Mouse (Mus musculus) spleen, embryonic (tissue): ENCODE data around the gene Ifi35.
"Not testable (repeated sequence)": the region's sequence is repeated elsewhere in the genome, so short reads cannot be mapped to it uniquely, and the experiment has no call there.

Source experiments
- CTCF ChIA-PET: fragments of 350-600 bp; sonication (Branson Sonifier 250); formaldehyde crosslinking; loops from one replicate; lab custom pipeline; 2022; lab: Charles Lee

Gene Ifi35

GRCm38 (mm10) chr11:101467477-101468262 lies 19.5 kb downstream of the Ifi35 start:
- CTCF ChIA-PET = no interaction called here

DNA sequence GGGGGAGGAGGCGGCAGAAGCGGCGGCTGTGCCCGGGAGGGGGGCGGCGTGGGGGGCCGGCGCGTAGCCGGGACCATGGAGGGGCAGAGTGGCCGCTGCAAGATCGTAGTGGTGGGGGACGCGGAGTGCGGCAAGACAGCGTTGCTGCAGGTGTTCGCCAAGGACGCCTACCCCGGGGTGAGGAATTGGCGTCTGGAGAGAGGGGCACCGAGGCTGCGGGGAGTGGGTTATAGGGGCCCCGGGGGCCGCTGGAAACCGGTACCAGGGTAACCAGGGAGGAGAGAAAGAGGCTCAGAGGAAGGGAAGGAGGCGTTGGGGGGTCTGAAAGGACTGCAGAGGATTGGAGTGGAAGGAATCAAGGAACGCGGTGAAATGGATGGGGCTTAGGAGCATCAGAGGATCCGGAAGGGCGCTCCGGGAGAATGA lies 20.1 kb downstream of the Ifi35 start:
- CTCF ChIA-PET = no interaction called here

GRCm38 (mm10) chr11:101468731-101469130 lies 20.5 kb downstream of the Ifi35 start:
- CTCF ChIA-PET = interaction anchor here (0.6 kb wide), 2 partner anchors 10 to 937 kb away, joined by 3 to 5 read pairs; no protein-coding TSS in a partner anchor

DNA sequence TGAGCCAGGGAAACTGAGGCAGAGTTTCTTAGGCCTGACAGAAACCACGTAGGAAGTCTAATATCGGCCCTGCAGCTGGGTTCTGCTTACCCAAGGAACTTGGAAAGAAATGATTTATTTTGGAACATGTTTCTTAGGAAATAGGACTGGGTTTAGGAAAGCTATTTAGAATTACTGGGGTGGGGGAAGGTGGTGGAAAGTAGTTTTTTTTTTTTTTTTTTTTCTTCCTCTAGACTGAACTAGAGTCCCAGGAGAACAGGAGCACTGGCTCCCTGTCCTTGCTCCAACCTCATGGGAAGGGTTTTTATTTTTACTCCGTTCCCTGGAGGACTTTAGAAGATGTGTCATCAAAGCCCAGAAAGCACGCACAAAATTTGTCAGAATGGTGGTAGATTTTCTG lies 20.9 kb downstream of the Ifi35 start:
- CTCF ChIA-PET = interaction anchor here (0.6 kb wide), 2 partner anchors 9 to 937 kb away, joined by 3 to 5 read pairs; no protein-coding TSS in a partner anchor

GRCm38 (mm10) chr11:101470206-101470605 lies 22.0 kb downstream of the Ifi35 start:
- CTCF ChIA-PET = interaction anchor here (0.6 kb wide), 1 partner anchor 32 kb away, joined by 8 read pairs; no protein-coding TSS in a partner anchor

DNA sequence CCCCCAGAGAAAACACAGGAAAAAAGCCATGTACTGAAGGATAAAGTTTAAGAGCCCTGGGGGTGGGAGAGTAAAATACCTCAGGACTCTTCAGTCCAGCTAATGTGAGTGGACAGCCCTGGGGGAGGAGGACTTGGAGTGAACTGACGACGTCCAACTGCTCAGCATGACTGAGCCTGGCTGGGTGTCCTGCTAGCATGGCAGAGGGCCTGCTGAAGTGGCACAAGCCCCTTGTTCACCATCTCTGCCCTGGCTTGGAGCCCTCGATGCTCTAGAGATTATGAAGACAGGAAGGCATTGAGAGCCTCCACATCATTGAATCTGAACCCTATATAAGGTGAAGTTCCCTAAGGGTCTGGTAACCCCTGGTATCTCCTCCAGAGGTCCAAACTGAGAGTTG lies 23.7 kb downstream of the Ifi35 start:
- CTCF ChIA-PET = no interaction called here

DNA sequence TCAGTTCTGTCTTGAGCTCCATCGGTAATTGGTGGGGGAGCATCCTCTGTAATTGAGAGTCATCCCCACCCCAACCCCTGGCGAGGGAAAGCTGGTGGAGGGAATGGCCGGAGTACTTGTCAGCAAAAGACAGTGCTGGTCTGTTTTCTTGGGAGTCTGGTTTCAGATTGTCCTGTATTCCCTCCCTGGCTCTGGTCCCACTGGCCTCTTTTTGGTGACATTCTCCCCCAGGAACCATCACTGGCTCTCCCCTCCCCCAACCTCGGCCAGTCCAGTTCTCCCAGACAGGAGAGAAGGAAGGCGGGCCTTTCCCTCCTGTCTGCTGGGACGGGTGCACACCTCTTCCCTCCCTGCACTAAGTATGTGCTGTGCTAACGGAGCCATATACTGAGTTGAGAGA lies 24.1 kb downstream of the Ifi35 start:
- CTCF ChIA-PET = no interaction called here

DNA sequence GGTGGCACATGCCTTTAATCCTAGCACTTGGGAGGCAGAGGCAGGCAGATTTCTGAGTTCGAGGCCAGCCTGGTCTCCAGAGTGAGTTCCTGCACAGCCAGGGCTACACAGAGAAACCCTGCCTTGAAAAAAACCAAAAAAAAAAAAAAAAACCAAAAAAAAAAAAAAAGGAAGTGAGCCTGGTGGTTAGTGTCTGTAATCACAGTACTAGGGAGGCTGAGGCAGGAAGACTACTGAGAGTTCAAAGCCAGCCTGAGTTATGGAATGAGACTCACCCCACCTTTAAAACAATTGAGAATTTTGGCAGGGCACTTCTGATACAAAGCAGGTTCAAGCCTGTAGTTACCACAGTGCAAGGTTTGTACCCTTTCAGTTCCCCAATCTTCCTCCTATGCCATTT lies 25.5 kb downstream of the Ifi35 start:
- CTCF ChIA-PET = not testable (repeated sequence)

GRCm38 (mm10) chr11:101474298-101474697 lies 26.1 kb downstream of the Ifi35 start:
- CTCF ChIA-PET = no interaction called here

DNA sequence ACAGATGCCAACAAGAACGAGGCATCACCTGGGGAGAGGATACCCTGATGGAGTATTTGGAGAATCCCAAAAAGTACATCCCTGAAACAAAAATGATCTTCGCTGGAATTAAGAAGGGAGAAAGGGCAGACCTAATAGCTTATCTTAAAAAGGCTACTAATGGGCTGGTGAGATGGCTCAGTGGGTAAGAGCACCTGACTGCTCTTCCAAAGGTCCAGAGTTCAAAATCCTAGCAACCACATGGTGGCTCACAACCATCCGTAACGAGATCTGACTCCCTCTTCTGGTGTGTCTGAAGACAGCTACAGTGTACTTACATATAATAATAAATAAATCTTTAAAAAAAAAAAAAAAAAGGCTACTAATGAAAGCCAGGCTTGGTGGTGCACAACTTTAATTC lies 28.2 kb downstream of the Ifi35 start:
- CTCF ChIA-PET = not testable (repeated sequence)

DNA sequence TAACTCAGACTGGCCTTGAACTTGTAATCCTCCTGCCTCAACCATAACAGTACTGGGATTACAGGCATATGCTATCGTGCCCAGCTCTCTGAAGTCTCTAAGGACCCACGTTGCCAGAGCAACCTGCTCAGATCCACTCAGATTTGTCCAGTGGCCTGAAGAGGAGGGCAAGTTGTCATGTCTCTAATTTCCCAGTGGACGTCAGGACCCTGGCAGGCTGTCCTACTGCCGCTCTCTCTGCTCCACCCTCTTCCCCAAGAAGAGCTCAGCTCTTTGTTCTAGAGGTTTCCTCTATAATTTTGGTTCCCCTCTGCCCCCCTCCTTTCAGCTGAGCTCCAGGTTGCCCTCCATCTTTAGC lies 29.0 kb downstream of the Ifi35 start:
- CTCF ChIA-PET = no interaction called here

- CTCF ChIA-PET = interaction anchor here (0.7 kb wide), 1 partner anchor 9 kb away, joined by 5 read pairs; no protein-coding TSS in a partner anchor
Measured at GRCm38 (mm10) chr11:101477552-101478211, 29.5 kb downstream of the Ifi35 start.

GRCm38 (mm10) chr11:101479171-101479635 lies 31.0 kb downstream of the Ifi35 start:
- CTCF ChIA-PET = no interaction called here

- CTCF ChIA-PET = no interaction called here
Measured at GRCm38 (mm10) chr11:101480912-101481311, 32.7 kb downstream of the Ifi35 start.

DNA sequence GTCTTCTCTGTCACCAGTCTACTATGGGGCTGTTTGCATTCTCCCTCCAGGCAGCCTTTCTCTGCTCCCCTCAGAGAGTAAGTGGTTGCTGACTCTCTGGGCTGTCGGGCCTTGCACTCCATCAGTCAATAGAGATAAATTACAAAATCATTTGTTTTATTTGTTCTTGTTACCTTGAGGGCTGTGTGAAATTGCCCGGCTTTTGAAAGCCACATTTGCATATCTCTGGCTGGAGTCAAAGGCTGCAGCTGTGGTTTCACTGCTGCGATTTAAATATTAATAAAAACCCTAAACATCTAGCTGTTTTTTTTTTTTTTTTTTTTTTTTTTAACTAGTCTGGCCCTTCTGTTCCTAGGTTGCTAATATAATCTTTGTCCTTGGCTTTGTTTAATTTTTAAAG lies 35.6 kb downstream of the Ifi35 start:
- CTCF ChIA-PET = interaction anchor here (0.7 kb wide), 1 partner anchor 1205 kb away, joined by 6 read pairs; no protein-coding TSS in a partner anchor

GRCm38 (mm10) chr11:101484245-101484644 lies 36.0 kb downstream of the Ifi35 start:
- CTCF ChIA-PET = interaction anchor here (0.7 kb wide), 1 partner anchor 1205 kb away, joined by 6 read pairs; no protein-coding TSS in a partner anchor

DNA sequence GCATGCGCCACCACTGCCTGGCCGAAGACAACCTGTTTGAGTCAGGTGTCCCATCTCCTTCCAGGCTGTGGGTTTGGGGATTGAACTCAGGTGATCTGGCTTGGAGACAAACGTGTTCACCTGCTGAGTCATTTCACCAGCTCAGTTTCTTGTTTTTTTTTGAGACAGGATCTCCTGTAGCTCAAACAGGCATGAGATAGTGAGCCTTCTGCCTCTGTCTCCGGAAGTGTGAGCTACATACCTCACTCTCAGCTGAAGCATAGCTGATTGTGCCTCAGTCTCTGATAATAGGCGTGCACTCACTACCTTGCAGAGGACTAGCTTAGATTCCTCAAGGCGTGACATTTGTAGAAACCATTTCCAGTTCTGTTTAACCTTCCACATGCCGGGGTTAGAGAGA lies 36.6 kb downstream of the Ifi35 start:
- CTCF ChIA-PET = no interaction called here

DNA sequence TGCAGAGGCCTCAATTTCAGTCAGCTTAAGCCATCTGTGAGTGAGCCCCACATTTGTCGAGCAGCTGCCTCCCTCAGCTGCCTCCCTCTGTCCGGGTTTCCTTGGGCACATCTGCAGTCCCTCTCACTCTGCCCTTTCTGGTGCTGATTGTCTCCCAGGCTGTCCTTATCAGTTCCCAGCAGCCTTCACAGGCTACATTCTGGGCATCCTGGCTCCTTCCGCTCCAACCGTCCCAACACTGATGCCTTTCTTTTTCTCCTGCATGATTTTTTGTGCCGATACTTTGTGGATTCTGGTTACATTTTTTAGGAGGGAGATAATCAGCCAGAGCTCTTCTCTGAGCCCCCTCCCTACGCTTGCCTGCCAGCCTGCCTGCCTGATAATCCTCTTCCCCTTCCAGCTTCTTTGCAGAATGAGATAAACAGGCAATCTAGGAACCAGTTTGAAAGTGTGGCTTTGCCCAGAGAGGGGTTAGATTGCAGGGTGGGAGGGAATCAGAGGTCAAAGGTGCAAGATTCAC lies 37.4 kb downstream of the Ifi35 start:
- CTCF ChIA-PET = interaction anchor here (0.5 kb wide), 1 partner anchor 58 kb away, joined by 3 read pairs; no protein-coding TSS in a partner anchor

- CTCF ChIA-PET = interaction anchor here (0.5 to 0.6 kb wide), 2 partner anchors 41 to 59 kb away, joined by 3 read pairs; no protein-coding TSS in a partner anchor
Measured at GRCm38 (mm10) chr11:101486126-101486525, 37.9 kb downstream of the Ifi35 start.

GRCm38 (mm10) chr11:101506269-101506780 lies 58.1 kb downstream of the Ifi35 start:
- CTCF ChIA-PET = no interaction called here

DNA sequence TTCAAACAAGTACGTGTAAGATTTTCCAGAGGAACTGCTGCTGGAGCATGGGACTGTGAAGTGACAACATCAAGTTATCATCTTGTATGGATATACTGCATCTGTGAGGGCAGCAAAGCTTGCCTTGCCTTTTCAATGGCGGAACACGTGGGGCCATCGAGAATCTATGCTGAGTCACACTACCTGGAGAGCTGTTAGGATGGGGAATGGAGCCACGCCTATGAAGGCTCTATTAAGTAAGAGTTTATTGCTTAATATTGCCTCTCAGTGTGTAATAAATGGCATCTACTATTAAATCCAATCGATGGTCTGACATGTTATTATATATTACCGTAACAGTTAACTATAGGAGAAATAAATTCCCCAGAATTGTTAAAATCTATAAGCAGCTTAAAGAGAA lies 58.9 kb downstream of the Ifi35 start:
- CTCF ChIA-PET = no interaction called here
